Mouse (Mus musculus): ENCODE measurements around the gene Cdk5rap3.

DNA sequence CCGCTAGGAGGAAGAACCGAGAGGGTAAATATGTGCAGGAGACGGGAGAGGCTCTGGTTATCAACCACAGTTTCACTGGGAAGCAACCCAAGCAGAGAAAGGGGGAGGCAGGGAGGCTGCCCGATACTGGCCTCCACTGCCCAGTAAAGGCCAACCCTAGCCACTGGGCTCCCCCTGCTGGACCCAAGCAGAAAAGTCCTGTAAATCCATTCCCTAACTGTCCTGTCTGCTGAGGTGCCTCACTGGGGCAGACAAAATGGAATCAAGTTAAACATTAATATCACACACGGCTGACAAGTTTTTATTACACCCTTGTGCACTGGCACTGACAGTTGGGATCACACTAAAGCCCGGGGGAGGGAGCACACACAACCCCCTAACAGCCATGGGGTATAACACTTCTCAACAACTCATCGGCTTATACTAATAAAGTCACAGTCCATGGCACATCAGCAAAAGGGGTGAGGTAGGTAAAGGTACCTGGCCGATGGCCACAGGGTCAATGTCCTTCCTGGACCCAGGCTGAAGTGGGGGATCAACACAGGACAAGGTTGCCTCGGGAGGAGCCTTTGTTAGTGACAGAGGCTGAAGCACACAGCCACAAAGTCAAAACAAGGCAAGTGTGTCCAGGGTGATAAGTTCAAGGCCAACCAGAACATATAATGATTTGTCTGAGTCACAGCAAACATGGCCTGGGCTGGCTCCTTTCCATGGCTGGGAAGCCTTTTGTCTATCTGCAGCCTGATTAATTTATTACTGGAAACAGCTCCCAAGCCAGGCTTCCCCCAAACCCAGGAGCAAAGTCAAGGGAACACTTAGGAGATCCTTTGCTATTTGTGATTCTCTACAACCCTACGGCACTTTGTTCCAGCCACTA is 21.5 kb upstream of the Cdk5rap3 start:
- TF ChIP-seq POLR2A (IDR thresholded peaks at IDR 0.05; ENCODE audit: control insufficient read depth, extremely low read depth, insufficient read depth, low read length, poor library complexity) (no peak), CTCF (IDR thresholded peaks at IDR 0.05; ENCODE audit: borderline replicate concordance, control insufficient read depth, extremely low read depth, insufficient read depth, low read length, poor library complexity) (peak; percentile 23; the same call in 1 of the 2 replicates)
